Mouse (Mus musculus) ES-Bruce4 (cell line): ENCODE data around the gene Samd10. TPM values are rescaled to one million over a fixed set of nuclear protein-coding genes. Genes with fewer than 3 reads are reported as not detected.

ENCODE experiments used
- H3K27ac ChIP-seq: 2 replicates; pipeline ENCODE4 v1.5.1; 2012; ENCODE audit warnings: low read length, inconsistent platforms; ENCODE audit not compliant: insufficient read depth
- H3K27me3 ChIP-seq: 2 replicates; pipeline ENCODE4 v1.6.1; 2012; ENCODE audit warnings: mild to moderate bottlenecking, low read length, inconsistent platforms; ENCODE audit not compliant: control insufficient read depth, poor library complexity, insufficient read depth, severe bottlenecking
- H3K36me3 ChIP-seq: 2 replicates; pipeline ENCODE4 v1.6.1; 2012; ENCODE audit warnings: inconsistent platforms, mild to moderate bottlenecking, low read length, moderate library complexity; ENCODE audit not compliant: control insufficient read depth, poor library complexity, insufficient read depth, severe bottlenecking
- H3K4me1 ChIP-seq: one replicate; pipeline ENCODE4 v1.8.1; 2011; ENCODE audit warnings: low read length; ENCODE audit not compliant: control insufficient read depth, insufficient read depth
- H3K4me3 ChIP-seq: 2 replicates; pipeline ENCODE4 v1.5.1; 2011; ENCODE audit warnings: low read depth, mild to moderate bottlenecking, low read length
- H3K9ac ChIP-seq: 2 replicates; pipeline ENCODE4 v1.6.1; 2012; ENCODE audit warnings: low read depth, mild to moderate bottlenecking, inconsistent platforms; ENCODE audit not compliant: poor library complexity, severe bottlenecking
- H3K9me3 ChIP-seq: replicated peaks from 2 replicates; pipeline ENCODE4 v1.6.1; 2012; ENCODE audit warnings: mild to moderate bottlenecking, low read length, inconsistent platforms; ENCODE audit not compliant: control insufficient read depth, poor library complexity, insufficient read depth, severe bottlenecking
- CTCF ChIP-seq: IDR thresholded peaks from one replicate; pipeline ENCODE4 v1.8.1; 2011; ENCODE audit warnings: low read depth, low read length
- EP300 ChIP-seq: IDR thresholded peaks from 2 replicates; pipeline ENCODE4 v1.6.1; 2011; ENCODE audit warnings: low read depth, low read length; ENCODE audit not compliant: insufficient read depth
- POLR2A ChIP-seq: IDR thresholded peaks from one replicate; pipeline ENCODE4 v1.8.1; 2011; ENCODE audit warnings: low read length; ENCODE audit not compliant: insufficient read depth
- polyA plus RNA-seq: library from polyadenylated mRNA; stranded (reverse); fragments of >200 nt; gene quantifications from 2 replicates; pipeline ENCODE4 v1.2.4, GENCODE M21; 2011; ENCODE audit warnings: low read depth; ENCODE audit not compliant: missing spikeins, insufficient read depth, insufficient read length

The Samd10 gene
- polyA plus RNA-seq, 1 experiment, result 12.5 TPM

- Histone ChIP-seq H3K4me1 (no peaks in the 10 kb centered on the region), H3K27me3 (no peaks in the 10 kb centered on the region), H3K36me3 (0 out of 2 replicates have a peak, but pooled peaks cover 2% of the 10 kb centered on the region), H3K9ac (no peak overlapping the region), H3K27ac (no peak overlapping the region), H3K4me3 (no peak overlapping the region), H3K9me3 (no peaks in the 10 kb centered on the region)
- TF ChIP-seq POLR2A, result no peak
- no peak for TF ChIP-seq EP300
- TF ChIP-seq CTCF, result no peak
Measured at GRCm38 (mm10) chr2:181593937-181594336, 5.1 kb downstream of the Samd10 start.

DNA sequence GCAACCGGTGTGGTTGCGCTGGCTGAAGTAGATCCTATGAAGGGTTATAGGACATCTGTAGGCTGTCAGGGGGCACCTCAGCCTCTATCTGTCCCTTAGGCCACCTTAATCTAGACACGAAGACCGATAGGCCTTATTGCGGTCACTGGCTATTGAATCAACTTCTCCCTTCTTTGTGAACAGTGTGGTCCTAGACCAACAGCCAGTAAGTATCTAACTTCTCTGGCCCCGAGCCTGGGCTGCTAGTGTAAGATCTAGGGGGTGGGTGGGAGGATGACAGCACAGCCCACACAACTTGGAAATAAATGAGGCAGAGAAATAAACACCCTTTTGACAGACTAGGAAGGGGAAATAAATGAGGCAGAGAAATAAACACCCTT, 6.0 kb downstream of the Samd10 start:
- H3K9me3 ChIP-seq, result no peaks in the 10 kb centered on the region
- H3K4me1 ChIP-seq, result no peaks in the 10 kb centered on the region
- 0 out of 2 replicates have a peak, but pooled peaks cover 2% of the 10 kb centered on the region for H3K36me3 ChIP-seq
- peak overlapping the region; percentile 89 for H3K4me3 ChIP-seq
- no peak for TF ChIP-seq POLR2A
- peak overlapping the region; percentile 98 for H3K9ac ChIP-seq
- H3K27ac ChIP-seq, result no peak overlapping the region
- no peaks in the 10 kb centered on the region for H3K27me3 ChIP-seq

- Histone ChIP-seq H3K9me3 (no peaks in the 10 kb centered on the region), H3K4me1 (no peaks in the 10 kb centered on the region), H3K36me3 (0 out of 2 replicates have a peak, but pooled peaks cover 2% of the 10 kb centered on the region), H3K9ac (peak within 1 kb of the TSS; percentile 98), H3K4me3 (peak within 1 kb of the TSS; percentile 89), H3K27me3 (no peaks in the 10 kb centered on the region), H3K27ac (no peak within 1 kb of the TSS)
- TF ChIP-seq POLR2A (peak; percentile 60), EP300 (no peak)
Measured at GRCm38 (mm10) chr2:181592231-181593041, 6.6 kb downstream of the Samd10 start, which contains the start of gene Zfp512b. Gene Zfp512b, minus strand, starts transcription at chr2:181592803.

- Histone ChIP-seq H3K9me3 (no peaks in the 10 kb centered on the region), H3K4me1 (no peaks in the 10 kb centered on the region), H3K4me3 (peak within 1 kb of the TSS; percentile 89), H3K36me3 (peaks cover 8% of the 10 kb centered on the region; the same call in 1 of the 2 replicates), H3K9ac (peak within 1 kb of the TSS; percentile 98), H3K27me3 (no peaks in the 10 kb centered on the region), H3K27ac (no peak within 1 kb of the TSS)
- no peak for TF ChIP-seq EP300
- TF ChIP-seq CTCF, result no peak
- TF ChIP-seq POLR2A, result no peak
Measured at GRCm38 (mm10) chr2:181591528-181592085, 7.4 kb downstream of the Samd10 start, which contains the start of gene Prpf6. Gene Prpf6, plus strand, starts transcription at chr2:181591868.

- no peaks in the 10 kb centered on the region for H3K9me3 ChIP-seq
- no peak overlapping the region for H3K9ac ChIP-seq
- peaks cover 8% of the 10 kb centered on the region; the same call in 1 of the 2 replicates for H3K36me3 ChIP-seq
- no peak for TF ChIP-seq CTCF
- TF ChIP-seq EP300, result no peak
- TF ChIP-seq POLR2A, result no peak
- no peak overlapping the region for H3K27ac ChIP-seq
- no peak overlapping the region for H3K4me3 ChIP-seq
- no peaks in the 10 kb centered on the region for H3K27me3 ChIP-seq
- no peaks in the 10 kb centered on the region for H3K4me1 ChIP-seq
Measured at GRCm38 (mm10) chr2:181590471-181590870, 8.5 kb downstream of the Samd10 start.

DNA sequence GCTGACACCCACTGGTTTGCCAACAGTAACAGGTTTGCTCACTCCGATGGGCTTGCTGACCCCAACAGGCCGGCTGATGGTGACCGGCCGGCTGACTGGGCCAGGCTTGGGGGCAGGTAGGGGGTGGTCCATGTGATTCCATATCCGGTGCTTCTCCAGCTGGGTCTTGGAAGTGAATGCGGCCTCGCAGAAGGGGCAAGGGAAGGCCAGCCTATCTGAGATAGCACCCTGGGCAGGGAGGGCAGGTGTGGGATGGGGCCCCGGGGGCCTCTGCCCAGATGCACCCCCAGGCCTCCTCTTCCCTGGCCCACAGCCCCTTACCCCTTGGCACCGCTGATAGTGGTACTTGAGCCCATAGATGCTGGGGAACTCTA, 9.3 kb downstream of the Samd10 start:
- Histone ChIP-seq H3K36me3 (peaks cover 8% of the 10 kb centered on the region; the same call in 1 of the 2 replicates), H3K27ac (no peak overlapping the region), H3K4me1 (no peaks in the 10 kb centered on the region), H3K4me3 (no peak overlapping the region), H3K9ac (no peak overlapping the region), H3K27me3 (no peaks in the 10 kb centered on the region), H3K9me3 (no peaks in the 10 kb centered on the region)
- TF ChIP-seq POLR2A (no peak), CTCF (no peak), EP300 (no peak)
